8 mouse cellular contexts compared by ENCODE assay signal in the genomic region with DNA sequence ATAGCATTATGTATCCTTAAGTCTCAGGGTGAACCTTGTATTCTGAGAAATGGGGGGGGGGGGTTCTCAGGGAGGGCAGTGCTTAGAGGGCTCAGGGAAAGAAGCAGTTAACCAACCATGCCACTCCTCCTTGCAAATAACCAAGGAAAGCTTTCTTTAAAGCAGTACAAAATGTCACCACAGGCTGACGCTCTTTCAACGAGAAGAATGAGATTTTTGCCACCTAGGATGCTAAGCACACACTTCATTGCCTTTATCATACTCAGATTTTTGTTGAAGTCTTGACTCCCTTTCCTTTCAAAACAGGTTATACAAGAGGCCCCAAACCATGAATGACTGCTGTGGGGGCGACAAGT. TPM values are rescaled to one million over a fixed set of nuclear protein-coding genes. Genes with fewer than 3 reads are reported as not detected.
DNase-seq lines count a peak whose midpoint lies in the region; ATAC-seq and TF ChIP-seq lines count a peak whose summit lies in the region.

No protein-coding gene starts in this region.

- 3% methylated on average over 3 of the region's 3 CpGs for WGBS in limb, embryonic 12.5 days
- WGBS in neural tube, embryonic 15.5 days = 2% methylated on average over 3 of the region's 3 CpGs

- peak overlapping the region; percentile 74 for H3K4me2 ChIP-seq in limb, embryonic 12.5 days
- H3K4me2 ChIP-seq in neural tube, embryonic 15.5 days = peak overlapping the region; percentile 83

- DNase-seq in layer of hippocampus, adult 2 months (ENCODE audit: low spot score in 2 of 2) = peak; percentile 8 to 23
- no peak for DNase-seq in layer of hippocampus, postnatal 25 days (ENCODE audit: extremely low spot score in 1 of 2, low spot score in 1 of 2)
- no peak for DNase-seq in gastrocnemius, adult 8-10 months (ENCODE audit: low spot score in 2 of 2)
- no peak for DNase-seq in right cerebral cortex, postnatal 14 days
- DNase-seq in right cerebral cortex, adult 2 months (ENCODE audit: low spot score in 2 of 2) = no peak

- peak overlapping the region; percentile 64; the same call in 1 of the 2 replicates for H3K9ac ChIP-seq in limb, embryonic 12.5 days (replicated peaks)
- peak overlapping the region; percentile 64 for H3K9ac ChIP-seq in neural tube, embryonic 15.5 days (replicated peaks)

- H3K27me3 ChIP-seq in limb, embryonic 12.5 days = peaks cover 13% of the 10 kb centered on the region
- no peaks in the 10 kb centered on the region for H3K27me3 ChIP-seq in neural tube, embryonic 15.5 days (replicated peaks)

- H3K4me3 ChIP-seq in layer of hippocampus, adult 2 months = peak overlapping the region; percentile 79
- H3K4me3 ChIP-seq in embryonic fibroblast, embryonic 13.5 days (ENCODE audit: insufficient read depth, low read length) = peak overlapping the region; percentile 76
- peak overlapping the region; percentile 59 for H3K4me3 ChIP-seq in limb, embryonic 12.5 days (replicated peaks)
- peak overlapping the region; percentile 67 for H3K4me3 ChIP-seq in neural tube, embryonic 15.5 days (replicated peaks)

- H3K4me1 ChIP-seq in embryonic fibroblast, embryonic 13.5 days (ENCODE audit: control insufficient read depth, insufficient read depth, low read length) = no peaks in the 10 kb centered on the region
- peaks cover 10% of the 10 kb centered on the region for H3K4me1 ChIP-seq in limb, embryonic 12.5 days (replicated peaks)
- H3K4me1 ChIP-seq in neural tube, embryonic 15.5 days = peaks cover 34% of the 10 kb centered on the region

- no peak for ATAC-seq in limb, embryonic 12.5 days (ENCODE audit: insufficient number of reproducible peaks, insufficient read depth, low FRiP score, low TSS enrichment, low read depth)
- ATAC-seq in neural tube, embryonic 15.5 days (ENCODE audit: low FRiP score) = no peak

- no peaks in the 10 kb centered on the region for H3K9me3 ChIP-seq in limb, embryonic 12.5 days
- no peaks in the 10 kb centered on the region for H3K9me3 ChIP-seq in neural tube, embryonic 15.5 days (replicated peaks)

- peak; percentile 66 for TF ChIP-seq CTCF in layer of hippocampus, adult 2 months (conservative IDR thresholded peaks at IDR 0.05)
- no peak for TF ChIP-seq CTCF in embryonic fibroblast, embryonic 13.5 days (IDR thresholded peaks at IDR 0.05; ENCODE audit: borderline replicate concordance, insufficient read depth, low read length)

- H3K27ac ChIP-seq in layer of hippocampus, adult 2 months = peak overlapping the region; percentile 91
- no peak overlapping the region for H3K27ac ChIP-seq in embryonic fibroblast, embryonic 13.5 days (ENCODE audit: insufficient read depth, low read length)
- H3K27ac ChIP-seq in limb, embryonic 12.5 days = no peak overlapping the region
- peak overlapping the region; percentile 84 for H3K27ac ChIP-seq in neural tube, embryonic 15.5 days (replicated peaks)

- no peaks in the 10 kb centered on the region for H3K36me3 ChIP-seq in limb, embryonic 12.5 days
- no peaks in the 10 kb centered on the region for H3K36me3 ChIP-seq in neural tube, embryonic 15.5 days

- no peak for TF ChIP-seq POLR2A in embryonic fibroblast, embryonic 13.5 days (IDR thresholded peaks at IDR 0.05; ENCODE audit: low read depth, low read length)

RNA-seq across cellular contexts. Expression of a gene that starts 4.0 kb away (rescaled TPM):
- 100 to 1,000 TPM; 113 to 116 TPM for total RNA-seq in layer of hippocampus, adult 2 months (2021)
- 100 to 1,000 TPM; 107 to 113 TPM for total RNA-seq in layer of hippocampus, postnatal 25 days (2021)
- polyA plus RNA-seq in embryonic fibroblast, embryonic 13.5 days (2011; ENCODE audit: insufficient read length, low read depth, missing spikeins) = 63.6 and 76.1 TPM in 2 replicates
- 16.5 and 17.9 TPM in 2 replicates for polyA plus RNA-seq in limb, embryonic 12.5 days (2016; fragmentation: Nextera tagmentation; extraction: Ambion mirVana)
- polyA plus RNA-seq in neural tube, embryonic 15.5 days (2015; fragmentation: Nextera tagmentation; extraction: Ambion mirVana) = 38.9 and 40.0 TPM in 2 replicates
- 1 to 10 TPM in 1 of 4 experiments, under 1 TPM in 3; 0.27 to 1.6 (median 0.55) TPM for total RNA-seq in gastrocnemius, adult 8-10 months (2022)

Comparison
In these comparisons a context has a peak if more than half of its experiments do, and no peak if none do; other contexts are left out.
1. DNase-seq: peak in layer of hippocampus, adult 2 months (2 of 2); none in layer of hippocampus, postnatal 25 days (0 of 2), gastrocnemius, adult 8-10 months (0 of 2), right cerebral cortex, postnatal 14 days (single experiment) and right cerebral cortex, adult 2 months (0 of 2).
2. H3K27ac ChIP-seq: peak in layer of hippocampus, adult 2 months (single experiment) and neural tube, embryonic 15.5 days (single experiment); none in embryonic fibroblast, embryonic 13.5 days (single experiment) and limb, embryonic 12.5 days (single experiment).
3. RNA of a gene that starts 4.0 kb away (total RNA-seq): 113 to 116 TPM in layer of hippocampus, adult 2 months and 107 to 113 TPM in layer of hippocampus, postnatal 25 days; 0.27 to 1.6 TPM in gastrocnemius, adult 8-10 months; every median in the first group is over 10 times any median in the second.
4. Peak in every context shown above with its lines, with median percentiles within 50 percentile points of each other: H3K4me3 ChIP-seq.